Mouse (Mus musculus) lung, embryonic 14.5 days (tissue): ENCODE measurements around the gene Naa38. TPM values are rescaled to one million over a fixed set of nuclear protein-coding genes. Genes with fewer than 3 reads are reported as not detected.
"Not testable (repeated sequence)": the region's sequence is repeated elsewhere in the genome, so short reads cannot be mapped to it uniquely, and the experiment has no call there.

Experiments
- ATAC-seq: fragments of 200-750 bp; cut with Nextera tagmentation; 2 replicates; pipeline ENCODE4 v1.8.0; 2017; ENCODE audit warnings: mild to moderate bottlenecking, moderate TSS enrichment, moderate library complexity; ENCODE audit not compliant: insufficient read depth
- DNase-seq: peaks from one replicate; pipeline ENCODE4 v3.0.0-alpha.2; 2015
- H3K27ac ChIP-seq: fragments of 300-500 bp; sonication (generic); 2 replicates; pipeline ENCODE4 v1.5.1; 2014; ENCODE audit warnings: low read depth, mild to moderate bottlenecking, moderate library complexity
- H3K27me3 ChIP-seq: fragments of 300-500 bp; sonication (generic); 2 replicates; pipeline ENCODE4 v1.6.1; 2014; ENCODE audit warnings: low read length, control low read depth; ENCODE audit not compliant: insufficient read depth
- H3K36me3 ChIP-seq: fragments of 300-500 bp; sonication (generic); 2 replicates; pipeline ENCODE4 v1.6.1; 2014; ENCODE audit warnings: control low read depth; ENCODE audit not compliant: insufficient read depth
- H3K4me1 ChIP-seq: fragments of 300-500 bp; sonication (generic); 2 replicates; pipeline ENCODE4 v1.6.1; 2014; ENCODE audit warnings: antibody characterized with exemption, control low read depth; ENCODE audit not compliant: insufficient read depth
- H3K4me2 ChIP-seq: fragments of 300-500 bp; sonication (generic); 2 replicates; pipeline ENCODE4 v1.6.1; 2014; ENCODE audit warnings: mild to moderate bottlenecking
- H3K4me3 ChIP-seq: fragments of 300-500 bp; sonication (generic); 2 replicates; pipeline ENCODE4 v1.5.1; 2014; ENCODE audit warnings: low read depth, low read length
- H3K9ac ChIP-seq: fragments of 300-500 bp; sonication (generic); 2 replicates; pipeline ENCODE4 v1.6.1; 2014
- H3K9me3 ChIP-seq: fragments of 300-500 bp; sonication (generic); 2 replicates; pipeline ENCODE4 v1.6.1; 2016; ENCODE audit warnings: low read depth, low read length, control low read depth
- CTCF ChIP-seq: IDR thresholded peaks from 2 replicates; pipeline ENCODE4 v1.5.1; 2016; ENCODE audit warnings: antibody characterized with exemption, low read depth
- WGBS: fragments of 180-500 bp; shearing (Covaris S2); extraction: QIAGEN DNeasy Blood & Tissue Kit; methylation state at CpG from one replicate; pipeline ENCODE4 v1.1.7; 2014; 5-methylcytosine and 5-hydroxymethylcytosine counted together
- polyA plus RNA-seq: library from polyadenylated mRNA; unstranded; fragments of >200 nt; fragmentation: Nextera tagmentation; extraction: Ambion mirVana; gene quantifications from 2 replicates; pipeline ENCODE4 v1.2.1, GENCODE M21; 2014

Naa38 gene
- 169 and 173 TPM in 2 replicates for polyA plus RNA-seq

DNA sequence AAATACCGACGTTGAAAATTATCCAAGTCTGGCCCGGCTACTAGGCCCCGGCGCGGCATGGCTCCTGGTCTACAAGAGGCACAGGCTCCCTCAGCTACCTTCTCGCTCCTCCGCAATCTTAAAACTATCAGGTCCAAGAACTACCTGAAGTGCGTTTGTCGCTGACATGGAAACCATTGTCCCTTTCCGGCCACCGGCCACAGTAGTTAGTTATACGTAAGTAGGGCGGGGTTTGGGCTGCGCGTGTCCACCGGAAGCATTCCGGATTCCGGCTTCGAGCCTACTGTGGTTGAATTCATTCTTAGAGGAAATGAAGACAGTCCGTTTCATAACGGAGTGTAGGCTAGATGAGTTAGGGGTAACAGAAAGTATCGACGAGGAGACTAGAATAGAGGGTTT lies at the start of gene Naa38, which contains the start of gene Cyb5d1:
Gene Naa38 (plus strand): TSS at position 253 of the 399 bp plus-strand sequence.
Gene Cyb5d1 (minus strand): TSS at position 397 of the 399 bp plus-strand sequence.
- peak; percentile 65 for ATAC-seq
- 0% methylated on average over 24 of the region's 24 CpGs for WGBS

DNA sequence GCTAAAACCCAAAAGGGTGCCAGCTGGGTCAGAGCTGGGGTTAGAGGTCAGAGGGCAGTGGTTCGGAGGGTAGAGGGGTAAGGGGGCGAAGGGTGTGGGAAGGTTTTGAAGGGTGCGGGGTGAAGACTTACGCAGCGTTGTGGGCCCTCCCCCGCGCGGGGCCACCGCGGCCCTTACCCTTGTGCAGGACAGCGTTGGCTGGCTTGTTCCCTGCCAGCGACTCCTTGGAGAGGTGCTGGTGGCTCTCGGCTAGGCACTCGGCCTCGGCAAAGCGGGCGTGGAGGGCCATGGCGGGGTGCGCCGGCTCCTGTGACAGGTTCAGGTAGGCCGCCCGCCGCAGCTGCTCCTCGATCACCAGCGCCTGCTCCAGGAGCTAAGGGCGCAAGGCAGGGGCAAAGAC lies 48.8 kb upstream of the Naa38 start:
- no peak for TF ChIP-seq CTCF
- no peak for ATAC-seq
- H3K27me3 ChIP-seq = no peaks in the 10 kb centered on the region
- H3K9me3 ChIP-seq = no peaks in the 10 kb centered on the region
- H3K27ac ChIP-seq = no peak overlapping the region
- no peaks in the 10 kb centered on the region for H3K4me1 ChIP-seq
- H3K4me2 ChIP-seq = no peak overlapping the region
- no peak for DNase-seq
- H3K36me3 ChIP-seq = peaks cover 90% of the 10 kb centered on the region
- no peak overlapping the region for H3K9ac ChIP-seq
- 85% methylated on average over 26 of the region's 26 CpGs for WGBS
- no peak overlapping the region for H3K4me3 ChIP-seq

More for the DNA sequence above, at the start of gene Naa38, which contains the start of gene Cyb5d1:
- not testable (repeated sequence) for H3K9me3 ChIP-seq, H3K4me1 ChIP-seq, H3K27me3 ChIP-seq
- Histone ChIP-seq H3K27ac (peak within 1 kb of the TSS; percentile 97), H3K4me3 (peak within 1 kb of the TSS; percentile 66), H3K36me3 (peaks cover 16% of the 10 kb centered on the region), H3K9ac (peak within 1 kb of the TSS; percentile 86), H3K4me2 (peak within 1 kb of the TSS; percentile 78)
- peak; percentile 96 for DNase-seq

GRCm38 (mm10) chr11:69356544-69356943 lies 38.7 kb upstream of the Naa38 start:
- Histone ChIP-seq H3K9ac (no peak overlapping the region), H3K9me3 (no peaks in the 10 kb centered on the region), H3K4me1 (no peaks in the 10 kb centered on the region), H3K36me3 (peaks cover 99% of the 10 kb centered on the region), H3K4me3 (no peak overlapping the region), H3K27ac (no peak overlapping the region), H3K4me2 (no peak overlapping the region), H3K27me3 (no peaks in the 10 kb centered on the region)
- DNase-seq (no peak), ATAC-seq (no peak)
- no peak for TF ChIP-seq CTCF
- WGBS = 88% methylated on average over 5 of the region's 5 CpGs

- Histone ChIP-seq H3K4me2 (no peak overlapping the region), H3K9me3 (no peaks in the 10 kb centered on the region), H3K4me3 (no peak overlapping the region), H3K27me3 (no peaks in the 10 kb centered on the region), H3K36me3 (peaks cover 99% of the 10 kb centered on the region), H3K27ac (no peak overlapping the region), H3K4me1 (no peaks in the 10 kb centered on the region), H3K9ac (no peak overlapping the region)
- ATAC-seq (no peak), DNase-seq (no peak)
- TF ChIP-seq CTCF = no peak
- 83% methylated on average over 12 of the region's 12 CpGs for WGBS
Measured at GRCm38 (mm10) chr11:69357690-69358089, 37.6 kb upstream of the Naa38 start.

GRCm38 (mm10) chr11:69362021-69362420 lies 33.3 kb upstream of the Naa38 start:
- Histone ChIP-seq H3K27me3 (no peaks in the 10 kb centered on the region), H3K9me3 (no peaks in the 10 kb centered on the region), H3K4me1 (peaks cover 23% of the 10 kb centered on the region), H3K27ac (no peak overlapping the region), H3K4me2 (no peak overlapping the region), H3K36me3 (peaks cover 71% of the 10 kb centered on the region), H3K9ac (no peak overlapping the region), H3K4me3 (no peak overlapping the region)
- 51% methylated on average over 7 of the region's 7 CpGs for WGBS
- DNase-seq (no peak), ATAC-seq (no peak)
- TF ChIP-seq CTCF = no peak

DNA sequence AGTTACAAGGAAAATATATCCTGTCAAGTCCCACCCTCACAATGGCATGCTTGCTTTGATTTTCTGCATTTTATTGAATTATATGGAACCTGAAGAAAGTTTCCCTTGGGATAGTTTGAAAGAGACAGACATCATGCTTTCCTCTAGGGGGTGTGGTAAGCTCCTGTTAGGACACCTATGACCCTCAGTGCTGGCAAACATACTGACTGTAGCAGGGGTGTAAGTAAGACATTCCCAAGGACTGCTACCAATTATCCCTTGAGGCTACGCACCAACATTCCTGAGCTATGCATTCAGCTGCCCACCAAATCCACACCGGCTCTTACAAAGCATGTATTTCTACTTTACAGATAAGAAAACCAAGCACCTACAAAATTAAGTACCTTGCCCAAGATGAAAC lies 32.8 kb upstream of the Naa38 start:
- DNase-seq = peak; percentile 41
- Histone ChIP-seq H3K4me1 (peaks cover 24% of the 10 kb centered on the region), H3K4me2 (no peak overlapping the region), H3K9ac (no peak overlapping the region), H3K4me3 (no peak overlapping the region), H3K27ac (no peak overlapping the region), H3K36me3 (peaks cover 66% of the 10 kb centered on the region), H3K9me3 (no peaks in the 10 kb centered on the region), H3K27me3 (no peaks in the 10 kb centered on the region)
- WGBS = 53% methylated on average over 2 of the region's 2 CpGs
- no peak for ATAC-seq
- TF ChIP-seq CTCF = peak; percentile 45

DNA sequence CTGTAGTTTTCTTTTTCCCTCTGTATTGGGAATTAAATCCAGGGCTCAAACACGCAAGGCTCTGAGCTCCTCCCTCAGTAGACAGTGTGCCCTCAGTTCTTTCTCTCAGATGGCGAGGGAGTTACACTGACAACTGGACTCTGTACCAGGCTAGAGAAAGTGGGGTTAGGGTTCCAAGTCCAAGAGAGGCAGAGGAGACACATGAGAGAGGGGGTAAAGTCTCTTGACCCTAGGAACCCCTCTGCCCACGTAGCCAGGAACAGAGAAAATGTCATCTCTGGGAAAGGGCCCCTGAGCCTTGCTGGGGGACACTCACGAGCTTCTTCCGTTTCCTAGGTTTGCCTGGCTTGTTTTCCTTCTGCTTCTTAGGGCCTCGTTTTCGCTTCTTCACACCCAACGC lies 30.9 kb upstream of the Naa38 start:
- Histone ChIP-seq H3K4me2 (peak overlapping the region; percentile 97), H3K4me1 (peaks cover 27% of the 10 kb centered on the region), H3K27me3 (no peaks in the 10 kb centered on the region), H3K9me3 (no peaks in the 10 kb centered on the region), H3K27ac (peak overlapping the region; percentile 100), H3K4me3 (peak overlapping the region; percentile 95), H3K9ac (peak overlapping the region; percentile 32; the same call in 1 of the 2 replicates), H3K36me3 (peaks cover 48% of the 10 kb centered on the region)
- no peak for TF ChIP-seq CTCF
- WGBS = 26% methylated on average over 8 of the region's 8 CpGs
- DNase-seq (no peak), ATAC-seq (no peak)
